Mouse (Mus musculus) MEL (cell line): ENCODE measurements around the gene Dnmt3l. TPM values are rescaled to one million over a fixed set of nuclear protein-coding genes. Genes with fewer than 3 reads are reported as not detected.

ENCODE experiments used
- DNase-seq: peaks from one replicate; pipeline ENCODE4 v3.0.0; 2011; ENCODE audit warnings: low read depth, low spot score
- H3K27ac ChIP-seq: 2 replicates; pipeline ENCODE4 v1.5.1; 2012; ENCODE audit warnings: low read depth, mild to moderate bottlenecking, control low read depth, low read length, moderate library complexity; ENCODE audit not compliant: control insufficient read depth
- H3K27me3 ChIP-seq, 2 experiments: fragments of 150-350 bp in 1 of 2; sonication (generic) in 1 of 2; 2 replicates each; pipeline ENCODE4 v1.6.1; 2012; ENCODE audit warnings: low read length in 2 of 2, mild to moderate bottlenecking in 2 of 2, improper control_type of control experiment in 1 of 2, moderate library complexity in 1 of 2; ENCODE audit not compliant: insufficient read depth in 2 of 2, control insufficient read depth in 1 of 2
- H3K36me3 ChIP-seq, 2 experiments: 2 replicates each; pipeline ENCODE4 v1.6.1; 2012 to 2014; ENCODE audit warnings: low read length in 2 of 2, improper control_type of control experiment in 1 of 2, inconsistent platforms in 1 of 2, mild to moderate bottlenecking in 1 of 2; ENCODE audit not compliant: insufficient read depth in 2 of 2, control insufficient read depth in 1 of 2
- H3K4me1 ChIP-seq, 2 experiments: fragments of 150-350 bp in 1 of 2; sonication (generic) in 1 of 2; 2 replicates each; pipeline ENCODE4 v1.6.1; 2012; ENCODE audit warnings: low read length in 2 of 2, improper control_type of control experiment in 1 of 2, mild to moderate bottlenecking in 1 of 2; ENCODE audit not compliant: insufficient read depth in 2 of 2, control insufficient read depth in 1 of 2
- H3K4me3 ChIP-seq, 2 experiments: fragments of 150-350 bp in 1 of 2; sonication (generic) in 1 of 2; 2 replicates each; pipeline ENCODE4 v1.5.1; 2012; ENCODE audit warnings: low read depth in 2 of 2, low read length in 2 of 2, mild to moderate bottlenecking in 2 of 2, moderate library complexity in 2 of 2, control low read depth in 1 of 2, improper control_type of control experiment in 1 of 2; ENCODE audit not compliant: control insufficient read depth in 1 of 2, insufficient read depth in 1 of 2
- H3K79me2 ChIP-seq: 2 replicates; pipeline ENCODE4 v1.6.1; 2012; ENCODE audit warnings: mild to moderate bottlenecking, low read length, moderate library complexity; ENCODE audit not compliant: control insufficient read depth, poor library complexity, insufficient read depth
- H3K9ac ChIP-seq: 2 replicates; pipeline ENCODE4 v1.6.1; 2012; ENCODE audit warnings: low read depth, mild to moderate bottlenecking, control low read depth, low read length, moderate library complexity; ENCODE audit not compliant: control insufficient read depth, poor library complexity, severe bottlenecking
- H3K9me3 ChIP-seq: fragments of 150-350 bp; sonication (generic); replicated peaks from 2 replicates; pipeline ENCODE4 v1.6.1; 2012; ENCODE audit warnings: mild to moderate bottlenecking, low read length, improper control_type of control experiment, moderate library complexity; ENCODE audit not compliant: insufficient read depth
- BHLHE40 ChIP-seq: IDR thresholded peaks from 2 replicates; pipeline ENCODE4 v1.6.1; 2012; ENCODE audit warnings: low read depth, mild to moderate bottlenecking, inconsistent platforms, low read length, improper control_type of control experiment, borderline replicate concordance
- CHD1 ChIP-seq: IDR thresholded peaks from 2 replicates; pipeline ENCODE4 v1.6.1; 2012; ENCODE audit warnings: low read depth, mild to moderate bottlenecking, inconsistent platforms, low read length, improper control_type of control experiment
- CHD2 ChIP-seq: IDR thresholded peaks from 2 replicates; pipeline ENCODE4 v1.6.1; 2011; ENCODE audit warnings: low read length, improper control_type of control experiment
- ELF1 ChIP-seq: IDR thresholded peaks from 2 replicates; pipeline ENCODE4 v1.6.1; 2014; ENCODE audit warnings: low read depth, mild to moderate bottlenecking, inconsistent platforms, low read length, improper control_type of control experiment, moderate library complexity
- ETS1 ChIP-seq: IDR thresholded peaks from 2 replicates; pipeline ENCODE4 v1.6.1; 2012; ENCODE audit warnings: low read depth, mild to moderate bottlenecking, inconsistent platforms, low read length, improper control_type of control experiment, moderate library complexity
- GATA1 ChIP-seq: IDR thresholded peaks from 2 replicates; pipeline ENCODE4 v1.6.1; 2011; ENCODE audit warnings: low read depth, low read length, improper control_type of control experiment
- HCFC1 ChIP-seq: IDR thresholded peaks from 2 replicates; pipeline ENCODE4 v1.6.1; 2012; ENCODE audit warnings: low read depth, mild to moderate bottlenecking, inconsistent platforms, low read length, improper control_type of control experiment, moderate library complexity
- MAFK ChIP-seq: IDR thresholded peaks from 2 replicates; pipeline ENCODE4 v1.6.1; 2011; ENCODE audit warnings: low read depth, mild to moderate bottlenecking, low read length, improper control_type of control experiment, borderline replicate concordance
- MAZ ChIP-seq: IDR thresholded peaks from 2 replicates; pipeline ENCODE4 v1.6.1; 2012; ENCODE audit warnings: low read depth, mild to moderate bottlenecking, inconsistent platforms, low read length, improper control_type of control experiment
- MXI1 ChIP-seq: IDR thresholded peaks from 2 replicates; pipeline ENCODE4 v1.6.1; 2011; ENCODE audit warnings: mild to moderate bottlenecking, low read depth, low read length, improper control_type of control experiment
- MYB ChIP-seq: IDR thresholded peaks from 2 replicates; pipeline ENCODE4 v1.6.1; 2011; ENCODE audit warnings: mild to moderate bottlenecking, low read depth, low read length, improper control_type of control experiment
- NELFE ChIP-seq: IDR thresholded peaks from 2 replicates; pipeline ENCODE4 v1.6.1; 2011; ENCODE audit warnings: low read depth, low read length, improper control_type of control experiment
- POLR2AphosphoS2 ChIP-seq: IDR thresholded peaks from 2 replicates; pipeline ENCODE4 v1.6.1; 2011; ENCODE audit warnings: low read length, improper control_type of control experiment
- RAD21 ChIP-seq: IDR thresholded peaks from 2 replicates; pipeline ENCODE4 v1.6.1; 2011; ENCODE audit warnings: mild to moderate bottlenecking, low read depth, low read length, improper control_type of control experiment
- RCOR1 ChIP-seq: IDR thresholded peaks from 2 replicates; pipeline ENCODE4 v1.6.1; 2012; ENCODE audit warnings: low read depth, mild to moderate bottlenecking, inconsistent platforms, low read length, improper control_type of control experiment
- TBP ChIP-seq: IDR thresholded peaks from 2 replicates; pipeline ENCODE4 v1.8.0; 2011; ENCODE audit warnings: low read depth, low read length, improper control_type of control experiment
- UBTF ChIP-seq: IDR thresholded peaks from 2 replicates; pipeline ENCODE4 v1.6.1; 2012; ENCODE audit warnings: low read depth, mild to moderate bottlenecking, inconsistent platforms, low read length, improper control_type of control experiment, moderate library complexity, borderline replicate concordance; ENCODE audit not compliant: insufficient read depth
- USF2 ChIP-seq, 2 experiments: IDR thresholded peaks; 2 replicates each; pipeline ENCODE4 v1.6.1; 2011 to 2012; ENCODE audit warnings: improper control_type of control experiment in 2 of 2, low read length in 2 of 2, borderline replicate concordance in 1 of 2, inconsistent platforms in 1 of 2, low read depth in 1 of 2, mild to moderate bottlenecking in 1 of 2; ENCODE audit not compliant: insufficient read depth in 1 of 2
- ZC3H11A ChIP-seq: IDR thresholded peaks from 2 replicates; pipeline ENCODE4 v1.6.1; 2012; ENCODE audit warnings: low read depth, mild to moderate bottlenecking, inconsistent platforms, low read length, improper control_type of control experiment
- ZKSCAN1 ChIP-seq: IDR thresholded peaks from 2 replicates; pipeline ENCODE4 v1.6.1; 2012; ENCODE audit warnings: low read depth, mild to moderate bottlenecking, inconsistent platforms, low read length, improper control_type of control experiment, moderate library complexity
- ZMIZ1 ChIP-seq: IDR thresholded peaks from 2 replicates; pipeline ENCODE4 v1.6.1; 2012; ENCODE audit warnings: low read depth, mild to moderate bottlenecking, inconsistent platforms, low read length, improper control_type of control experiment, moderate library complexity
- polyA plus RNA-seq, 2 experiments: library from polyadenylated mRNA; stranded (reverse) in 1 of 2; unstranded in 1 of 2; fragments of >175 nt in 1 of 2; fragments of >200 nt in 1 of 2; gene quantifications; 2 replicates each; pipeline versions ENCODE4 v1.2.1 to v1.2.4; 2012; ENCODE audit warnings: low replicate concordance in 2 of 2, low read depth in 1 of 2; ENCODE audit not compliant: insufficient read length in 2 of 2, insufficient read depth in 1 of 2, missing spikeins in 1 of 2
- total RNA-seq: library from RNA; depleted of rRNA; stranded (reverse); fragments of 300-350 nt; gene quantifications from 2 replicates; pipeline ENCODE4 v1.2.3, GENCODE M21; 2012

The Dnmt3l gene
- total and polyA plus RNA-seq, 3 experiments = not detected

- DNase-seq = no peak
- H3K36me3 ChIP-seq = peaks cover 0 to 3% of the 10 kb centered on the region in 2 experiments; a peak in 2 of 4 replicates
- no peak overlapping the region for H3K9ac ChIP-seq
- H3K79me2 ChIP-seq = no peaks in the 10 kb centered on the region
- no peaks in the 10 kb centered on the region for H3K4me1 ChIP-seq
- H3K4me3 ChIP-seq = no peak overlapping the region
- H3K27me3 ChIP-seq = no peaks in the 10 kb centered on the region
- no peak overlapping the region for H3K27ac ChIP-seq
- no peak for TF ChIP-seq RAD21
- no peak for TF ChIP-seq ZKSCAN1
- TF ChIP-seq MXI1 = no peak
- no peak for TF ChIP-seq NELFE
- no peak for TF ChIP-seq TBP
- H3K9me3 ChIP-seq = no peaks in the 10 kb centered on the region
These were observed 41.5 kb upstream of the Dnmt3l start for GRCm38 (mm10) chr10:78000200-78000599.

- H3K79me2 ChIP-seq = peaks cover 3% of the 10 kb centered on the region; the same call in 1 of the 2 replicates
- no peak overlapping the region for H3K4me3 ChIP-seq
These were observed 40.0 kb upstream of the Dnmt3l start for GRCm38 (mm10) chr10:78001796-78002195.

GRCm38 (mm10) chr10:78002316-78002715, 39.4 kb upstream of the Dnmt3l start:
- TF ChIP-seq USF2 (IDR thresholded peaks at IDR 0.05; ENCODE audit: borderline replicate concordance in 1 of 2, insufficient read depth in 1 of 2, low read depth in 1 of 2, low read length in 2 of 2) (no peak), UBTF (no peak), RCOR1 (no peak), BHLHE40 (no peak), HCFC1 (no peak), CHD1 (no peak), ZC3H11A (no peak), MYB (no peak), ZKSCAN1 (no peak), ELF1 (no peak), RAD21 (no peak), NELFE (no peak), GATA1 (no peak), ZMIZ1 (no peak)
- Histone ChIP-seq H3K4me3 (no peak overlapping the region), H3K9me3 (no peaks in the 10 kb centered on the region), H3K36me3 (peaks cover 0 to 3% of the 10 kb centered on the region in 2 experiments; a peak in 2 of 4 replicates), H3K27me3 (no peaks in the 10 kb centered on the region), H3K79me2 (peaks cover 3% of the 10 kb centered on the region; the same call in 1 of the 2 replicates), H3K4me1 (no peaks in the 10 kb centered on the region), H3K27ac (no peak overlapping the region), H3K9ac (no peak overlapping the region)
- DNase-seq = no peak

More at GRCm38 (mm10) chr10:78001796-78002195, 40.0 kb upstream of the Dnmt3l start:
- no peaks in the 10 kb centered on the region for H3K9me3 ChIP-seq
- DNase-seq = no peak
- no peaks in the 10 kb centered on the region for H3K4me1 ChIP-seq
- H3K27ac ChIP-seq = no peak overlapping the region
- TF ChIP-seq ETS1 = no peak
- TF ChIP-seq ZMIZ1 = no peak
- no peak for TF ChIP-seq USF2 (IDR thresholded peaks at IDR 0.05; ENCODE audit: borderline replicate concordance in 1 of 2, insufficient read depth in 1 of 2, low read depth in 1 of 2, low read length in 2 of 2)
- TF ChIP-seq GATA1 = no peak
- no peak for TF ChIP-seq POLR2AphosphoS2
- no peak for TF ChIP-seq MAFK
- TF ChIP-seq MAZ = no peak
- TF ChIP-seq ZKSCAN1 = no peak
- TF ChIP-seq CHD2 = no peak
- no peak for TF ChIP-seq MXI1
- H3K27me3 ChIP-seq = no peaks in the 10 kb centered on the region
- peaks cover 0 to 3% of the 10 kb centered on the region in 2 experiments; a peak in 2 of 4 replicates for H3K36me3 ChIP-seq
- H3K9ac ChIP-seq = no peak overlapping the region
